Mouse (Mus musculus) ES-E14 (cell line): ENCODE results near the gene Dclk2.

Source experiments
- HCFC1 ChIP-seq: IDR thresholded peaks from 2 replicates; pipeline ENCODE4 v1.6.1; 2012; ENCODE audit warnings: low read length, inconsistent platforms, borderline replicate concordance; ENCODE audit not compliant: insufficient read depth
- MAFK ChIP-seq: IDR thresholded peaks from 2 replicates; pipeline ENCODE4 v1.6.1; 2014; ENCODE audit warnings: mild to moderate bottlenecking, low read depth, low read length, inconsistent platforms; ENCODE audit not compliant: insufficient read depth
- ZNF384 ChIP-seq: IDR thresholded peaks from 2 replicates; pipeline ENCODE4 v1.6.1; 2012; ENCODE audit warnings: low read depth, low read length, inconsistent platforms

DNA sequence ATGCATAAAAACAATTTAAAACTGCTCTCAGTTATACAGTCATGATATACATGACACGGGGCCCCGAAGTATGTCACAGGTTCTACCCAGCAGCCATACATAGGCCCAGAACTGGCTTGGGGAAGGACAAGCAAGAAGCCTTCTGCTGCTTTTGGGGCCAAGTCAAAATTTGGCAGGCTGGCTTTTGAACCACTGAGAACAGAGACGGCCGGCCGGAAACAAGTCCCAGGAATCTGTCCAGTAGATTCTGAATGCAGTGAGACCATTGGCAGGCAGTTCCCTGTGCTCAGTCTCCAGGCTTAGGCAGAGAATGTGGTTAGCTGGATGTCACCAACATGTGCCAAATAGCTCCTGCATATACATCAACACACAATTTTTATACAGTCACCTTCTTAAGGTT is 130.9 kb downstream of the Dclk2 start:
- TF ChIP-seq HCFC1 = no peak
- TF ChIP-seq MAFK = no peak
- TF ChIP-seq ZNF384 = no peak
